Mouse (Mus musculus) limb, embryonic 14.5 days (tissue): ENCODE measurements around the gene Plod3. TPM values are rescaled to one million over a fixed set of nuclear protein-coding genes. Genes with fewer than 3 reads are reported as not detected.
A peak's percentile ranks its signal among the peaks of the same experiment; 100 is the strongest.

ENCODE experiments used
- ATAC-seq: fragments of 200-750 bp; cut with Nextera tagmentation; 2 replicates; pipeline ENCODE4 v1.8.0; 2017; ENCODE audit warnings: low read depth, moderate number of reproducible peaks, moderate TSS enrichment; ENCODE audit not compliant: low FRiP score
- DNase-seq: peaks from one replicate; pipeline ENCODE4 v3.0.0-alpha.2; 2015; ENCODE audit warnings: low spot score
- H3K27ac ChIP-seq: fragments of 300-500 bp; sonication (generic); replicated peaks from 2 replicates; pipeline ENCODE4 v1.5.1; 2014; ENCODE audit warnings: low read depth, mild to moderate bottlenecking, low read length, moderate library complexity, mixed read lengths
- H3K27me3 ChIP-seq: fragments of 300-500 bp; sonication (generic); 2 replicates; pipeline ENCODE4 v1.6.1; 2014; ENCODE audit warnings: low read length, mixed read lengths; ENCODE audit not compliant: control insufficient read depth, insufficient read depth
- H3K36me3 ChIP-seq: fragments of 300-500 bp; sonication (generic); 2 replicates; pipeline ENCODE4 v1.6.1; 2014; ENCODE audit warnings: mild to moderate bottlenecking, low read length, moderate library complexity, mixed read lengths; ENCODE audit not compliant: control insufficient read depth, insufficient read depth
- H3K4me1 ChIP-seq: fragments of 300-500 bp; sonication (generic); 2 replicates; pipeline ENCODE4 v1.6.1; 2014; ENCODE audit warnings: antibody characterized with exemption, low read length, mixed read lengths; ENCODE audit not compliant: control insufficient read depth, insufficient read depth
- H3K4me2 ChIP-seq: fragments of 300-500 bp; sonication (generic); replicated peaks from 2 replicates; pipeline ENCODE4 v1.6.1; 2014; ENCODE audit warnings: low read depth, mild to moderate bottlenecking, low read length, moderate library complexity; ENCODE audit not compliant: severe bottlenecking
- H3K4me3 ChIP-seq: fragments of 300-500 bp; sonication (generic); replicated peaks from 2 replicates; pipeline ENCODE4 v1.5.1; 2014; ENCODE audit warnings: low read length
- H3K9ac ChIP-seq: fragments of 300-500 bp; sonication (generic); 2 replicates; pipeline ENCODE4 v1.6.1; 2014; ENCODE audit warnings: mild to moderate bottlenecking, low read depth, low read length, moderate library complexity; ENCODE audit not compliant: severe bottlenecking
- H3K9me3 ChIP-seq: fragments of 300-500 bp; sonication (generic); 2 replicates; pipeline ENCODE4 v1.6.1; 2016; ENCODE audit warnings: low read length; ENCODE audit not compliant: control insufficient read depth
- POLR2A ChIP-seq: fragments of 200-500 bp; IDR thresholded peaks from 2 replicates; pipeline ENCODE4 v1.8.0; 2012; ENCODE audit warnings: inconsistent platforms, mild to moderate bottlenecking, moderate library complexity, borderline replicate concordance; ENCODE audit not compliant: insufficient read depth, insufficient read length; ENCODE audit errors: extremely low read depth
- WGBS: fragments of 180-500 bp; shearing (Covaris S2); extraction: QIAGEN DNeasy Blood & Tissue Kit; methylation state at CpG from one replicate; pipeline ENCODE4 v1.1.7; 2014; 5-methylcytosine and 5-hydroxymethylcytosine counted together
- polyA plus RNA-seq, 2 experiments: library from polyadenylated mRNA; depleted of rRNA in 1 of 2; stranded (reverse) in 1 of 2; unstranded in 1 of 2; fragments of >200 nt; fragmentation: Nextera tagmentation in 1 of 2; extraction: Ambion mirVana in 1 of 2; gene quantifications; 2 replicates each; pipeline versions ENCODE4 v1.2.1 to v1.2.3; 2012 to 2014

Plod3 gene
- polyA plus RNA-seq, 2 experiments, result 54.0 to 114 TPM

GRCm38 (mm10) chr5:137015913-137016312 lies 29.1 kb downstream of the Plod3 start:
- Histone ChIP-seq H3K9me3 (no peaks in the 10 kb centered on the region), H3K36me3 (no peaks in the 10 kb centered on the region), H3K27ac (no peak overlapping the region), H3K4me2 (no peak overlapping the region), H3K4me1 (no peaks in the 10 kb centered on the region), H3K27me3 (no peaks in the 10 kb centered on the region), H3K9ac (no peak overlapping the region), H3K4me3 (no peak overlapping the region)
- no peak for ATAC-seq
- no peak for DNase-seq
- WGBS, result 86% methylated on average over 3 of the region's 3 CpGs
- no peak for TF ChIP-seq POLR2A

- no peak overlapping the region for H3K9ac ChIP-seq
- ATAC-seq (no peak), DNase-seq (no peak)
- TF ChIP-seq POLR2A, result no peak
- no peaks in the 10 kb centered on the region for H3K9me3 ChIP-seq
- no peak overlapping the region for H3K4me2 ChIP-seq
- H3K27ac ChIP-seq, result no peak overlapping the region
- H3K4me1 ChIP-seq, result no peaks in the 10 kb centered on the region
- H3K36me3 ChIP-seq, result no peaks in the 10 kb centered on the region
- H3K27me3 ChIP-seq, result peaks cover 46% of the 10 kb centered on the region
- 35% methylated on average over 3 of the region's 3 CpGs for WGBS
- H3K4me3 ChIP-seq, result no peak overlapping the region
These were observed 37.5 kb downstream of the Plod3 start for GRCm38 (mm10) chr5:137024318-137024717.

- Histone ChIP-seq H3K9me3 (no peaks in the 10 kb centered on the region), H3K27ac (no peak overlapping the region), H3K9ac (no peak overlapping the region), H3K36me3 (no peaks in the 10 kb centered on the region), H3K4me3 (no peak overlapping the region), H3K4me2 (no peak overlapping the region), H3K27me3 (peaks cover 53% of the 10 kb centered on the region), H3K4me1 (0 out of 2 replicates have a peak, but pooled peaks cover 4% of the 10 kb centered on the region)
- no peak for TF ChIP-seq POLR2A
- ATAC-seq (0 out of 2 replicates have a peak, but pooled peaks have one; percentile 34), DNase-seq (peak; percentile 42)
- 3% methylated on average over 23 of the region's 23 CpGs for WGBS
These were observed 38.3 kb downstream of the Plod3 start for GRCm38 (mm10) chr5:137025132-137025531.

- H3K4me3 ChIP-seq, result no peak within 1 kb of the TSS
- peaks cover 63% of the 10 kb centered on the region for H3K27me3 ChIP-seq
- H3K4me2 ChIP-seq, result no peak within 1 kb of the TSS
- no peaks in the 10 kb centered on the region for H3K9me3 ChIP-seq
- no peak within 1 kb of the TSS for H3K9ac ChIP-seq
- no peak for DNase-seq
- H3K4me1 ChIP-seq, result peaks cover 8% of the 10 kb centered on the region; the same call in 1 of the 2 replicates
- no peak for TF ChIP-seq POLR2A
- H3K36me3 ChIP-seq, result no peaks in the 10 kb centered on the region
- no peak within 1 kb of the TSS for H3K27ac ChIP-seq
- 20% methylated on average over 4 of the region's 4 CpGs for WGBS
- ATAC-seq, result no peak
These were observed 39.3 kb downstream of the Plod3 start, which contains the start of gene Vgf for GRCm38 (mm10) chr5:137026092-137026491. TSS of gene Vgf (plus strand) at chr5:137026392.

- ATAC-seq (no peak), DNase-seq (no peak)
- Histone ChIP-seq H3K36me3 (no peaks in the 10 kb centered on the region), H3K9me3 (no peaks in the 10 kb centered on the region), H3K4me3 (no peak overlapping the region), H3K27ac (no peak overlapping the region), H3K4me1 (peaks cover 21% of the 10 kb centered on the region), H3K4me2 (no peak overlapping the region), H3K9ac (no peak overlapping the region), H3K27me3 (peaks cover 83% of the 10 kb centered on the region)
- no peak for TF ChIP-seq POLR2A
- WGBS, result 6% methylated on average over 28 of the region's 29 CpGs
These were observed 41.9 kb downstream of the Plod3 start for GRCm38 (mm10) chr5:137028561-137029272.
